Mouse (Mus musculus) heart, adult 2 months (tissue): Measurements from ENCODE around the gene Amer2.

ENCODE experiments used
- CTCF ChIP-seq: fragments of 200-600 bp; IDR thresholded peaks from 2 replicates; pipeline ENCODE4 v1.8.1; 2022; ENCODE audit warnings: antibody characterized with exemption, mild to moderate bottlenecking, moderate library complexity
- EP300 ChIP-seq: fragments of 200-500 bp; IDR thresholded peaks from 2 replicates; pipeline ENCODE4 v1.6.1; 2011; ENCODE audit warnings: low read depth, low read length, control low read depth; ENCODE audit not compliant: insufficient read depth
- POLR2A ChIP-seq: fragments of 200-500 bp; IDR thresholded peaks from 2 replicates; pipeline ENCODE4 v1.6.1; 2011; ENCODE audit warnings: mild to moderate bottlenecking, low read depth, low read length, control low read depth; ENCODE audit not compliant: insufficient read depth

DNA sequence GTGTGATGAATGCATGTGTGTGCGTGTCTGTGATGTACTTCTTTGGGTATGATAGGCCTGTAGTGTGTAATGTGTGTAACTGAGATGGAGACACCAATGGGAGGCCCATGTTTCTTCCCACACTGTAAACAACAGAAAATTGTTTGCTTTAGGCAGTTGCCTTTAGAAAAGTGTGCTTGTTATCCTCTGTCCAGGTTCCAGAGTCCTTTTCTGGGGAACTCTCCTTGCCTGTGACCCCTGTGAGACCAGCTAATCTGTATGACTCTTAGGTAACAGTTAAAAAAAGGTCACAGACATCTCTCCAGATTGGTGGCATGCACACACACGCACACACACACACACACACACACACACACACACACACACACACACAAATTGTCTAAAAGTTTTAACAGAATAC is 15.3 kb downstream of the Amer2 start:
- TF ChIP-seq POLR2A (no peak), CTCF (no peak), EP300 (no peak)
